24 mouse cellular contexts compared by ENCODE assay signal in the genomic region with DNA sequence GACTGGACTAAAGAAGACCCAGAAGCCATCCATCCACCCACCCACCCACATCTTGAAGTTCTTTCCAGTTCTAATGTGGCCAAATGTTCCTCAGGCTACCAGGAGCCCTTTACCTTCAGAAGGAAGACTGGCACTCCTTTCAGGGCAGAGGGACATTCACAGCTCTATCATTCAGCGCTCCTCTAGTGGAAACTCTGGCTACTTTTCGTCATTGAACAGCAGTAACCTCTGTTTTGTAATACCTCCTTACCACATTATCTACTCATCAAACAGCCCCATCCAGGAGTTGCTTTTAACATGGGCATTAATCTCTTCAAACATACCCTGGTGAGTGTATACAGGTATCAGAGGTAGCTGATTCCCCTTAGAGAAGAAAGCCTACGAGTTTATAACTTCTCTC.
"Had no signal": no experiment of that assay in that cellular context is flagged by ENCODE, and none has a peak within 500 bp of the region (broad histone marks: within the 10 kb centered on the region; RNA-seq: fewer than 3 reads in every experiment).

No protein-coding gene starts in this region.

- H3K27me3 ChIP-seq: heart, embryonic 12.5 days; hindbrain, embryonic 12.5 days; intestine, embryonic 15.5 days; limb, embryonic 13.5 days; limb, embryonic 15.5 days had no signal

- H3K4me3 ChIP-seq: gastrocnemius, adult 2 months; heart, embryonic 10.5 days; heart, embryonic 12.5 days; hindbrain, embryonic 10.5 days; hindbrain, embryonic 12.5 days; intestine, embryonic 15.5 days; layer of hippocampus, adult 2 months; limb, embryonic 13.5 days; limb, embryonic 15.5 days had no signal

- H3K27ac ChIP-seq: gastrocnemius, adult 2 months; heart, embryonic 10.5 days; hindbrain, embryonic 10.5 days; hindbrain, embryonic 12.5 days; hindbrain, embryonic 14.5 days; intestine, embryonic 15.5 days; layer of hippocampus, adult 2 months; limb, embryonic 13.5 days; limb, embryonic 15.5 days had no signal

- H3K9me3 ChIP-seq: heart, embryonic 10.5 days; heart, embryonic 12.5 days; hindbrain, embryonic 10.5 days; hindbrain, embryonic 12.5 days; intestine, embryonic 15.5 days; limb, embryonic 13.5 days; limb, embryonic 15.5 days had no signal

- ATAC-seq: hindbrain, embryonic 16.5 days; inflammation-experienced regulatory T-cells, adult 6 months; intestine, embryonic 15.5 days; intestine, postnatal 0 days had no signal

- H3K9ac ChIP-seq: heart, embryonic 12.5 days; hindbrain, embryonic 12.5 days; hindbrain, embryonic 14.5 days; intestine, embryonic 15.5 days; limb, embryonic 13.5 days; limb, embryonic 15.5 days had no signal

- H3K36me3 ChIP-seq: heart, embryonic 10.5 days; heart, embryonic 12.5 days; hindbrain, embryonic 10.5 days; hindbrain, embryonic 12.5 days; intestine, embryonic 15.5 days; limb, embryonic 13.5 days; limb, embryonic 15.5 days had no signal

- H3K4me2 ChIP-seq: heart, embryonic 12.5 days; hindbrain, embryonic 12.5 days; hindbrain, embryonic 14.5 days; intestine, embryonic 15.5 days; limb, embryonic 13.5 days; limb, embryonic 15.5 days had no signal

- DNase-seq: gastrocnemius, adult 2 months; gastrocnemius, postnatal 10 days; gastrocnemius, postnatal 25 days; heart, adult 18-20 months; heart, postnatal 10 days; heart, postnatal 4 days; kidney, adult 18-20 months; kidney, adult 8-10 months; kidney, postnatal 10 days; kidney, postnatal 25 days; kidney, postnatal 4 days; left cerebral cortex, postnatal 4 days had no signal
